Mouse (Mus musculus): ENCODE measurements at regions not wholly inside any gene's neighbourhood (a gene's known extent, or its start where the extent isn't known, plus 50 kb on each side); places are given as distances from the start of the nearest gene placed in this dataset.
"Not testable (repeated sequence)": the region's sequence is repeated elsewhere in the genome, so short reads cannot be mapped to it uniquely, and the experiment has no call there.

GRCm38 (mm10) chr2:43072964-43073619 lies 419.7 kb upstream of the Lrp1b start:
- no peak for ATAC-seq (ENCODE audit: poor library complexity, severe bottlenecking)

GRCm38 (mm10) chr2:43097560-43098233 lies 444.3 kb upstream of the Lrp1b start:
- ATAC-seq (ENCODE audit: poor library complexity, severe bottlenecking), result no peak

- ATAC-seq (ENCODE audit: poor library complexity, severe bottlenecking), result no peak
Measured at GRCm38 (mm10) chr2:43119862-43120261, 435.3 kb upstream of the Kynu start.

GRCm38 (mm10) chr2:43153574-43153973 lies 401.6 kb upstream of the Kynu start:
- no peak for ATAC-seq (ENCODE audit: poor library complexity, severe bottlenecking)

GRCm38 (mm10) chr2:43182105-43182504 lies 373.0 kb upstream of the Kynu start:
- ATAC-seq (ENCODE audit: poor library complexity, severe bottlenecking), result no peak

- not testable (repeated sequence) for ATAC-seq (ENCODE audit: poor library complexity, severe bottlenecking)
Measured at GRCm38 (mm10) chr2:43195531-43195930, 359.6 kb upstream of the Kynu start.

GRCm38 (mm10) chr2:43208223-43208622 lies 346.9 kb upstream of the Kynu start:
- peak; percentile 30; the same call in 1 of the 2 replicates for ATAC-seq (ENCODE audit: poor library complexity, severe bottlenecking)

- no peak for ATAC-seq (ENCODE audit: poor library complexity, severe bottlenecking)
Measured at GRCm38 (mm10) chr2:43213901-43214300, 341.2 kb upstream of the Kynu start.

GRCm38 (mm10) chr2:43217119-43217518 lies 338.0 kb upstream of the Kynu start:
- no peak for ATAC-seq (ENCODE audit: poor library complexity, severe bottlenecking)

GRCm38 (mm10) chr2:43222721-43223120 lies 332.4 kb upstream of the Kynu start:
- ATAC-seq (ENCODE audit: poor library complexity, severe bottlenecking), result no peak

GRCm38 (mm10) chr2:43224728-43225127 lies 330.4 kb upstream of the Kynu start:
- not testable (repeated sequence) for ATAC-seq (ENCODE audit: poor library complexity, severe bottlenecking)

- no peak for ATAC-seq (ENCODE audit: poor library complexity, severe bottlenecking)
Measured at GRCm38 (mm10) chr2:43246786-43247185, 308.3 kb upstream of the Kynu start.

GRCm38 (mm10) chr2:43248671-43249070 lies 306.5 kb upstream of the Kynu start:
- ATAC-seq (ENCODE audit: poor library complexity, severe bottlenecking), result no peak

- no peak for ATAC-seq (ENCODE audit: poor library complexity, severe bottlenecking)
Measured at GRCm38 (mm10) chr2:43254709-43255108, 300.4 kb upstream of the Kynu start.

GRCm38 (mm10) chr2:43270802-43271201 lies 284.3 kb upstream of the Kynu start:
- no peak for ATAC-seq (ENCODE audit: poor library complexity, severe bottlenecking)

- ATAC-seq (ENCODE audit: poor library complexity, severe bottlenecking), result no peak
Measured at GRCm38 (mm10) chr2:43272080-43272479, 283.0 kb upstream of the Kynu start.

- ATAC-seq (ENCODE audit: poor library complexity, severe bottlenecking), result peak; percentile 98
Measured at GRCm38 (mm10) chr2:43274012-43274411, 281.1 kb upstream of the Kynu start.

GRCm38 (mm10) chr2:43295801-43296200 lies 259.3 kb upstream of the Kynu start:
- ATAC-seq (ENCODE audit: poor library complexity, severe bottlenecking), result no peak

GRCm38 (mm10) chr2:43323836-43324235 lies 231.3 kb upstream of the Kynu start:
- ATAC-seq (ENCODE audit: poor library complexity, severe bottlenecking), result no peak

- ATAC-seq (ENCODE audit: poor library complexity, severe bottlenecking), result no peak
Measured at GRCm38 (mm10) chr2:43364301-43364700, 190.8 kb upstream of the Kynu start.

- no peak for ATAC-seq (ENCODE audit: poor library complexity, severe bottlenecking)
Measured at GRCm38 (mm10) chr2:43365812-43366211, 189.3 kb upstream of the Kynu start.

GRCm38 (mm10) chr2:43403348-43403747 lies 151.8 kb upstream of the Kynu start:
- no peak for ATAC-seq (ENCODE audit: poor library complexity, severe bottlenecking)

Measured in megakaryocyte, adult 5-6 weeks (primary cell).